Mouse (Mus musculus) cerebellum, adult 2 months (tissue): ENCODE measurements around the gene Pde3b.

Source experiments
- CTCF ChIP-seq: fragments of 200-500 bp; IDR thresholded peaks from 2 replicates; pipeline ENCODE4 v1.5.1; 2011; ENCODE audit warnings: low read depth, mild to moderate bottlenecking, control low read depth, low read length, moderate library complexity, borderline replicate concordance; ENCODE audit not compliant: insufficient read depth
- POLR2A ChIP-seq: fragments of 200-500 bp; IDR thresholded peaks from 2 replicates; pipeline ENCODE4 v1.6.1; 2011; ENCODE audit warnings: low read length, control low read depth, borderline replicate concordance; ENCODE audit not compliant: insufficient read depth

- TF ChIP-seq CTCF, result no peak
- no peak for TF ChIP-seq POLR2A
These were observed 7.1 kb downstream of the Pde3b start for GRCm38 (mm10) chr7:114422224-114422623.
